Mouse (Mus musculus) frontal cortex, adult 2 months (tissue): ENCODE measurements around the gene Sorbs2. TPM values are rescaled to one million over a fixed set of nuclear protein-coding genes. Genes with fewer than 3 reads are reported as not detected.

Experiments used
- DNase-seq, 2 experiments: peaks; one replicate each; pipeline ENCODE4 v3.0.0; 2022; ENCODE audit warnings: low spot score in 1 of 2; ENCODE audit errors: extremely low spot score in 1 of 2
- polyA plus RNA-seq: library from polyadenylated mRNA; depleted of rRNA; stranded (reverse); fragments of >200 nt; gene quantifications from 2 replicates; pipeline ENCODE4 v1.2.3, GENCODE M21; 2012

Gene Sorbs2
- polyA plus RNA-seq, 1 experiment = 122 TPM

DNA sequence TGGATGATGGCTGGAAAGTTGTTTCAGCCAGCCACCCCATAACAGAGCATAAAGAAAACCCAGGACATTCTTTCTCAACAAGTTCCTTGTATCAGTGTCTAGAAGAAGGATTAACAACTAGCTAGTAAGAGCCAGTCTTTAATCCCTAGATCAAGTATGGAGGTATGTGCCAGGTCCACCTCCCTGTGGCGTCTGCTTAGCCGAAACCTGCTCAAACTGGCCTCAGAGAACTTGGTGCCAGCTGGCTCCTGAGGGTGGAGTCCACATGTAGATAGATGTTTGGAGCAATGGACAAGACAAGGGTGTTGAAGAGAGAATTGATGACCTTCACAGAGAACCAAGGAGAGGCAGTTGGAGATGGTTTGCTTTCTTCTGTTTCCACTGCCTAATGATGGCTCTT lies 229.7 kb downstream of the Sorbs2 start:
- no peak for DNase-seq

DNA sequence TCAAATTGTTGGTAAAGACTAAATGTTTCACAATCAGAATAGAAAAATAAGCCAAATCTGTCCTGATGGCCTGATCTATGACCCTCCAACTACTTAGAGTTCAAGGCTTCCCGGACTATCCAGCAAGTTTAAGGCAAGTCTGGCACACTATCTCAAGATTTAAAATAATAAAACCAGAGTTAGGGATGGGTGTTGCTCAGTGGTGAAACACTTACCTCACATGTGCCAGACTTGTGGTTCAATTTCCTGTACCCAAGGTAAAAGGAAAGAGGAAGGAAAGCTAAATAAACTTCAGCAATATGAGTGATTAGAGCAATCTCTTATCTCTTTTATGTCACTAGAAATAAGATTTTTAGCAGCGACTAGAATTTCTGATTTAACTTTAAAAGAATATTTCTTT lies 235.7 kb downstream of the Sorbs2 start:
- DNase-seq = no peak

DNA sequence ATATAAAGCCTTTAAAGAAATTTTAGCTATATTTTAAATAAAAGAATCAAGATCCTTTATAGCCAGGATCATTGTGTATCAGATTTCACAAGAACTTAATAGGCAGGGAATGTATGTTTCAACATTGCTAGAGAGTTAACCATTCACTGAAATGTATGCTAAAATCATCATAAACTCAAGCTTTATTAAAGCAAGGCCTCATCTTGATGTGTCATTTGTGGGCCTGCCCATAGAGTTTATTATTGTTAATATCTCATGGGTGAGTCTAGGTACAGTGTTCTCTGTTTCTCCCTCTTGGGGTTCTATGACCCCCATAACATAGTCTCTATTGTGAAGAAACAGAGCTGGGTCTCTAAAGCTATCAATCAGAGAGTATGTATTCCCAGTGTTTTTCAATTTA lies 236.2 kb downstream of the Sorbs2 start:
- DNase-seq = no peak

GRCm38 (mm10) chr8:45751512-45752502 lies 244.2 kb downstream of the Sorbs2 start:
- DNase-seq = peak; percentile 32 to 66

DNA sequence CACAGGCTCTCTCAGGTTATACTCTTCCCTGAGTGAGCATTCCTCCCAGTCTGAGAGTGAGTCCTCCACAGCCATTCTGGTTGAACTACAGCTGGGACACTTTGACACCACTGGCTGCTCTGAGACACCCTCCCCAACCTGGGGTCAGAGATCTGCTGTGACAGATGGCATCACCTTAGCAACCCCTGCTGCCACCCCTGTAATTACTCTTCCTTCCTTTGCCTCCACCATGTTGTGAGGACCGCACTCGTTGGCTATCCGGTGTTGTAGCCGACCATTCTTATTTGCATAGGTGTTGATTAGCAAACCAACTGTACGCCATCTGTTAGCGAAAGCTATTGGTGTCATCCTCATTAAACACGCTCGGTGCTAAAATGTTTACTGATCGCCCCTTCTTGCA lies 247.9 kb downstream of the Sorbs2 start:
- DNase-seq = no peak

GRCm38 (mm10) chr8:45755972-45756371 lies 248.4 kb downstream of the Sorbs2 start:
- no peak for DNase-seq

DNA sequence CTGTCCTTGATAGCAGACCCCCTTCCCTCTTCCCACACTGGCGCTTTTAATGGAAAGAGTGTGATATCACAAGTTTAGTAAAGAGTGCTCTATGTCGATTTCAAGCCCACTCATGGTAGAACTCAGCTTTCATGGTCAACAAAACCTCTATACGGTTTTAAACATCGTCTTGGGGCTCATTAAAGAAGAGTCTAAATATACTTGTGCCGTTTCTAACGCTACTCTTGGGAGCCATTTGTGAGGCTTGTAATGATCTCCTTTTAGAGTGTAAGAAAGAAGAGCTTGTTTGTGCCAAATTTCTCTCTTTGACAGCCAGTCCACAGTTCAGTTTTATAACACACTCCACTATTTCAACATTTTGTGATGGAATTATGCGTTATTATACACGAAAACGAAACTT lies 253.0 kb downstream of the Sorbs2 start:
- DNase-seq = no peak

DNA sequence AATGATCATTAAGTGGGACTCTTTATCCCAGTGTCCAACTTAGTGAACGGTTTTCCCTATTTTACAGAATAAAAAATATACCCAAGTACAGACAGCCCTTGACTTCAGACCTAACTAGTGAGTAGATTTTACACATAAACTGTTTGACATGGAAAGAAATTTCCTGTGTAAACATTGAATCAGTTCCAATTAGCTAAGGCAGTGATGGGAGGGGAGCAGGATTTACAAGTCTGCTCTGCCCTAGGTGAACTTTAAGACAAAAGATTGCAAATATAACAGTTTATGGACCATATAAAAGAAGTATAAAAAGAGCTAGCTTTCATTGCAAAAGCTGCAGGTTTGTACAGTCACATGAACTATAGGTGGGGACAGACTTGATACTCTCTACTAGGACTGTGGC lies 253.5 kb downstream of the Sorbs2 start:
- DNase-seq = no peak

GRCm38 (mm10) chr8:45762982-45763689 lies 255.5 kb downstream of the Sorbs2 start:
- DNase-seq = no peak

- peak in 1 of 2 experiments; percentile 38 for DNase-seq
Measured at GRCm38 (mm10) chr8:45763690-45764342, 256.2 kb downstream of the Sorbs2 start.

GRCm38 (mm10) chr8:45766138-45766537 lies 258.6 kb downstream of the Sorbs2 start:
- no peak for DNase-seq

- no peak for DNase-seq
Measured at GRCm38 (mm10) chr8:45774841-45775240, 267.3 kb downstream of the Sorbs2 start.

GRCm38 (mm10) chr8:45775481-45775880 lies 267.9 kb downstream of the Sorbs2 start:
- DNase-seq = no peak

DNA sequence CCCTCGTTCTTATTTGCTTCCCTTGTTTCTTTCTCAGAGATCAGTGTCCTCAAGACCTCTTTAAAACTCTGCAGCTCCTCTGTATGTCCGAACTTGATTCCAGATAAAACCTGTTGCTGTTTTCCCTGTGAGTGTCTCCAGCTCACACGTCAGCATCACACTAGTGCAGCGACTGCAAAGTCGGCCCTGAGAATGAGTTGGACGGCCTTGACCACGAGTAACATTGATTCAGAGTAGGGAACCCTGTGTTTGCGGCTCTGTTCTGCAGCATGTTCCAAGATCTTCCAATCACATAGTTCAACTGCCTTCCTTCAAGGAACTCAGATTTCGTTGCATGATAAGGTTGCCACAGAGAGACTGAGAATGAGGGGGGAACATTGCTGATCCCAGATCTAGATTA lies 268.8 kb downstream of the Sorbs2 start:
- no peak for DNase-seq

- peak in 1 of 2 experiments; percentile 54 for DNase-seq
Measured at GRCm38 (mm10) chr8:45776977-45777376, 269.4 kb downstream of the Sorbs2 start.

DNA sequence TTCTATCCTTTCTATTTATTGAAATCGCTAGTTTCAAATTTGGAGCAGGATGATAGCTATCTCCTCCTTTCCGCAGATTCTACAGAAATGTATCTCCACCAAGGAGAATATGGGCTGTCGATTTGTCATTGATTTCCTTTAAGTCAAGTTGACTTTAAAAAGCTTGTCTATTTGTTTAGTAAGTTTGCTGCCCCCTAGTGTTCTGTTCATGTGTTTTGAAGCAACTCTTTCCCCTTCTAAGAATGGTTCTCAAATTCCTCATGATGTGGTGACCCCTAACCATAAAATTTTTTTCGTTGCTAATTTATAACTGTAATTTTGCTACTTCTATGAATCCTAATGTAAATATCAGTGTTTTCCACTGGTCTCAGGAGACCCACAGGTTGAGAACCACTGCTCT lies 273.0 kb downstream of the Sorbs2 start:
- DNase-seq = peak in 1 of 2 experiments; percentile 80

DNA sequence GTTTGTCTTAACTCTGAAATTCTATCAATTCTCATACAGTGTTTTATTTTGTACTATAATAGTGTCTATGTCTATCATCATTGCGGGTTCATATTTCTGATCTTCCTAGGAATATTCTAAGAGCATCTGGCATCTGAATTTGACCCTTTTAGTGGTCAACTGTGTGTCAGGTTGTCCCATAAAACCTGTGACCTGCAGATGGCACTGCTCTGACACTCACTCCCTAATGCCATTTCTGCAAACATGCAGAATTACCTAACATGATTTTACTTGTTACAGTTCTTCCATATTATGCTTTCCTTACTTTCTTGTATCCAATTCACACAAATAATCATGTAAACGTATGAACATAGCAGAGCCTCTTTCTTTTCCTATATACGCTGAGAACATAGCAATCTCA lies 281.0 kb downstream of the Sorbs2 start:
- DNase-seq = no peak

GRCm38 (mm10) chr8:45794847-45795246 lies 287.3 kb downstream of the Sorbs2 start:
- no peak for DNase-seq

GRCm38 (mm10) chr8:45796331-45796740 lies 288.7 kb downstream of the Sorbs2 start:
- DNase-seq = peak; percentile 69 to 84

- no peak for DNase-seq
Measured at GRCm38 (mm10) chr8:45799517-45799916, 291.9 kb downstream of the Sorbs2 start.

- no peak for DNase-seq
Measured at GRCm38 (mm10) chr8:45808597-45808996, 301.0 kb downstream of the Sorbs2 start.
